Mouse (Mus musculus): ENCODE data around the gene Gga1.

- TF ChIP-seq CTCF (IDR thresholded peaks at IDR 0.05; ENCODE audit: extremely low read depth, insufficient read length, insufficient replicate concordance, low read depth, low read length) (peak; percentile 84; the same call in 1 of the 2 replicates), POLR2A (IDR thresholded peaks at IDR 0.05; ENCODE audit: low read depth, low read length) (no peak)
Measured at GRCm38 (mm10) chr15:78848467-78848866, 28.5 kb upstream of the Gga1 start.
